Mouse (Mus musculus): ENCODE results near the gene Olfm2.

- TF ChIP-seq CHD2 (IDR thresholded peaks at IDR 0.05; ENCODE audit: low read depth, low read length): no peak
- TF ChIP-seq HCFC1 (IDR thresholded peaks at IDR 0.05; ENCODE audit: borderline replicate concordance, insufficient read depth, low read length): no peak
Measured at GRCm38 (mm10) chr9:20694721-20695235, 51.4 kb downstream of the Olfm2 start.

All from ES-E14 (cell line).